Mouse (Mus musculus) c-Kit-negative CD71-positive TER-119-positive erythroid progenitor cells, embryonic 14.5 days (primary cell): Measurements from ENCODE around the gene Slamf8.

Experiments
- DNase-seq: peaks from one replicate; pipeline ENCODE4 v3.0.0-alpha.2; 2013; ENCODE audit warnings: low read depth, low spot score

Slamf8 gene

DNA sequence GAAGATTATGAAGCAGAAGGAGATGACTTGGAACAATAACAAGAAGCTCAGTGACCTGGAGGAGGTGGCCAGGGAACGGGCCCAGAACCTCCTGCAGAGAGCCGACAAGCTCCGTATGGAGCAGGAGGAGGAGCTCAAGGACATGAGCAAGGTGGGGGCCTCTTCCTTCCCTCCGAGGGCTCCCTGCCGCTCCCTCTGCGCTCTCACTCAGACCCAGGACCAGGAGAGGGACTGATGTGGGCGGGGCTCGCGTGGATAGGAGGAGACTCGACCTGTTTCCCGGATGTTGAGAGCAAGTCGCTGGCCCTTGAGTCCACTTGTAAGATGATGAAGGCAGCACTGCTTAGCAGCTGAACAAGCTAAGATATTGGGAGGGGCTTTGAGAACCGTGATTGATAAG, 57.8 kb downstream of the Slamf8 start:
- DNase-seq: no peak
